In genomic region chr10:29402656-29403268, GRCm38 (mm10) we compare ENCODE assay signal across 9 mouse cellular contexts. TPM values are rescaled to one million over a fixed set of nuclear protein-coding genes. Genes with fewer than 3 reads are reported as not detected.
A peak's percentile ranks its signal among the peaks of the same experiment; 100 is the strongest.
DNase-seq lines count a peak whose midpoint lies in the region; ATAC-seq and TF ChIP-seq lines count a peak whose summit lies in the region.
"Had no signal": no experiment of that assay in that cellular context is flagged by ENCODE, and none has a peak within 500 bp of the region (broad histone marks: within the 10 kb centered on the region; RNA-seq: fewer than 3 reads in every experiment).

No protein-coding gene starts in this region.

- intact Hi-C loops in heart, adult 2 months (cut with DNase I): no loop called here
- intact Hi-C loops in left cerebral cortex, postnatal 4 days (cut with DNase I): no loop called here
- intact Hi-C loops in left cerebral cortex, postnatal 36 days (cut with DNase I): no loop called here

- H3K9me3 ChIP-seq in heart, embryonic 15.5 days (replicated peaks): no peaks in the 10 kb centered on the region
- H3K9me3 ChIP-seq: neural tube, embryonic 12.5 days had no signal

- H3K4me1 ChIP-seq in heart, embryonic 15.5 days (replicated peaks): no peaks in the 10 kb centered on the region
- no peaks in the 10 kb centered on the region for H3K4me1 ChIP-seq in heart, adult 2 months (ENCODE audit: control insufficient read depth, insufficient read depth, low read length)
- H3K4me1 ChIP-seq: neural tube, embryonic 12.5 days had no signal

- no peaks in the 10 kb centered on the region for H3K36me3 ChIP-seq in heart, embryonic 15.5 days
- no peaks in the 10 kb centered on the region for H3K36me3 ChIP-seq in heart, adult 2 months (ENCODE audit: control insufficient read depth, insufficient read depth, low read length)
- no peaks in the 10 kb centered on the region for H3K36me3 ChIP-seq in myocyte (ENCODE audit: control insufficient read depth, insufficient read depth)
- H3K36me3 ChIP-seq: neural tube, embryonic 12.5 days had no signal

- H3K27me3 ChIP-seq in heart, embryonic 15.5 days: no peaks in the 10 kb centered on the region
- H3K27me3 ChIP-seq in heart, adult 2 months (ENCODE audit: control insufficient read depth, insufficient read depth, low read length): no peaks in the 10 kb centered on the region
- H3K27me3 ChIP-seq in myocyte (ENCODE audit: control insufficient read depth, insufficient read depth, insufficient read length): no peaks in the 10 kb centered on the region
- H3K27me3 ChIP-seq: neural tube, embryonic 12.5 days had no signal

- H3ac ChIP-seq in myocyte (ENCODE audit: control insufficient read depth, insufficient read length): no peak overlapping the region

- no peak for TF ChIP-seq POLR2A in heart, adult 2 months (IDR thresholded peaks at IDR 0.05; ENCODE audit: insufficient read depth, low read depth, low read length)
- no peak for TF ChIP-seq POLR2A in myocyte (IDR thresholded peaks at IDR 0.05; ENCODE audit: insufficient read length, low read depth)

- no peaks in the 10 kb centered on the region for H3K79me2 ChIP-seq in heart, adult 2 months (replicated peaks; ENCODE audit: control insufficient read depth, insufficient read depth, low read length)
- H3K79me2 ChIP-seq in myocyte (ENCODE audit: control insufficient read depth, insufficient read depth): no peaks in the 10 kb centered on the region

- no peak for DNase-seq in heart, adult 2 months
- peak; percentile 88 for DNase-seq in left cerebral cortex, postnatal 4 days
- no peak for DNase-seq in left cerebral cortex, postnatal 36 days (ENCODE audit: low spot score in 2 of 2)
- peak; percentile 33 for DNase-seq in NIH3T3 (ENCODE audit: low read depth)
- no peak for DNase-seq in B cell, adult 2 months

- H3K4me2 ChIP-seq in heart, embryonic 15.5 days: 0 out of 2 replicates have a peak overlapping the region, but pooled peaks have one; percentile 4
- peak overlapping the region; percentile 72 for H3K4me2 ChIP-seq in myocyte (ENCODE audit: low read depth)
- H3K4me2 ChIP-seq: neural tube, embryonic 12.5 days had no signal

- no peak for ATAC-seq in heart, embryonic 15.5 days (replicated peaks; ENCODE audit: insufficient number of reproducible peaks, insufficient read depth, low FRiP score, low read depth)
- ATAC-seq: intestine, embryonic 16.5 days had no signal

- no peak for TF ChIP-seq EP300 in heart, adult 2 months (IDR thresholded peaks at IDR 0.05; ENCODE audit: insufficient read depth, low read depth, low read length)

- H3K9ac ChIP-seq in heart, embryonic 15.5 days: no peak overlapping the region
- no peak overlapping the region for H3K9ac ChIP-seq in heart, adult 2 months (ENCODE audit: low read depth, low read length)
- H3K9ac ChIP-seq: neural tube, embryonic 12.5 days had no signal

- TF ChIP-seq CTCF in heart, adult 2 months (IDR thresholded peaks at IDR 0.05): no peak

- no peak overlapping the region for H3K27ac ChIP-seq in heart, embryonic 15.5 days
- no peak overlapping the region for H3K27ac ChIP-seq in heart, adult 2 months
- H3K27ac ChIP-seq: neural tube, embryonic 12.5 days had no signal

- no peak overlapping the region for H3K4me3 ChIP-seq in heart, embryonic 15.5 days
- no peak overlapping the region for H3K4me3 ChIP-seq in heart, adult 2 months
- no peak overlapping the region for H3K4me3 ChIP-seq in myocyte
- H3K4me3 ChIP-seq: neural tube, embryonic 12.5 days had no signal

- 39% methylated on average over 8 of the region's 8 CpGs for WGBS in heart, embryonic 15.5 days
- WGBS in heart, adult 2 months: 38% methylated on average over 8 of the region's 8 CpGs

TF ChIP-seq in myocyte, 11 proteins besides CTCF, POLR2A, EP300 and RAD21:
- TF ChIP-seq E2F4 (IDR thresholded peaks at IDR 0.05; ENCODE audit: insufficient read depth): no peak
- TF ChIP-seq USF1 (IDR thresholded peaks at IDR 0.05; ENCODE audit: low read depth): no peak
- no peak for TF ChIP-seq MAX (IDR thresholded peaks at IDR 0.05; ENCODE audit: low read depth)
- no peak for TF ChIP-seq CEBPB (IDR thresholded peaks at IDR 0.05; ENCODE audit: insufficient read depth, poor library complexity, severe bottlenecking)
- no peak for TF ChIP-seq MYOD1 (IDR thresholded peaks at IDR 0.05; ENCODE audit: control insufficient read depth in 1 of 3, insufficient read length in 2 of 3, low read depth in 2 of 3)
- TF ChIP-seq SRF (IDR thresholded peaks at IDR 0.05; ENCODE audit: control insufficient read depth, insufficient read length, low read depth): no peak
- TF ChIP-seq MYOG (IDR thresholded peaks at IDR 0.05; ENCODE audit: control insufficient read depth in 1 of 3, insufficient read depth in 1 of 3, insufficient read length in 2 of 3, low read depth in 2 of 3): no peak
- TF ChIP-seq TCF12 (IDR thresholded peaks at IDR 0.05; ENCODE audit: insufficient read depth, poor library complexity, severe bottlenecking): no peak
- TF ChIP-seq REST (IDR thresholded peaks at IDR 0.05; ENCODE audit: insufficient read depth, insufficient read length): no peak
- no peak for TF ChIP-seq TCF3 (IDR thresholded peaks at IDR 0.05; ENCODE audit: insufficient read length, low read depth)
- no peak for TF ChIP-seq POLR2AphosphoS2 (IDR thresholded peaks at IDR 0.05; ENCODE audit: insufficient read length, low read depth)

RNA-seq across cellular contexts. Expression of gene Rnf146, which starts 40.5 kb away (rescaled TPM):
- 35.7 and 37.9 TPM in 2 replicates for polyA plus RNA-seq in heart, embryonic 15.5 days (2015; fragmentation: Nextera tagmentation; extraction: Ambion mirVana)
- 10 to 100 TPM; 61.8 to 64.4 TPM for total RNA-seq in heart, adult 2 months (2021)
- polyA plus RNA-seq in heart, adult 2 months (2012; rRNA removed): 20.4 and 50.2 TPM in 2 replicates
- 10 to 100 TPM; 81.5 to 85.9 TPM for total RNA-seq in left cerebral cortex, postnatal 4 days (2021)
- 10 to 100 TPM; 83.1 to 89.6 TPM for total RNA-seq in left cerebral cortex, postnatal 36 days (2021)
- polyA plus RNA-seq in myocyte (2012; fragmentation: generic; extraction: Trizol): 17.5 TPM

Comparison
In these comparisons a context has a peak if more than half of its experiments do, and no peak if none do; other contexts are left out.
1. DNase-seq: peak in left cerebral cortex, postnatal 4 days (single experiment) and NIH3T3 (single experiment); none in heart, adult 2 months (0 of 2), left cerebral cortex, postnatal 36 days (0 of 2) and B cell, adult 2 months (0 of 2).